21 mouse cellular contexts compared by ENCODE assay signal in the genomic region with DNA sequence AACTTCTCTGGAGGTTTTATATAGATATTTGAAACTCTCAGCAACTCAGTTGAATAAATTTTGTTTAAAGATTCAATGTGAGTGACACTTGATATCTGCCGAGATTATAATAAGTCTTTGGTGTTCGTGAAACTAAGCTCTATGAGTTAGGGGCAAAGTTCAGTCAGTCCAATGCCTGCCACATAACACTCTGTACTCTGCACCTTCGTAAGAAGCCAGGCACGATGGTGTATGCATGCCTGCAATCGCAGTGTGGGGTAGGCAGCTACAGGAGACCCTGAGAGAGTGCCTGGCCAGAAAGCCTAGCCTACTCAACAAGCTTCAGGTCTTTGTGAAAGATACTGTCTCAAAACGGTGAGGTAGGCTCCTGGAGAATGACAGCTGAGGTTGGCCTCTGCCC.
DNase-seq lines count a peak whose midpoint lies in the region; ATAC-seq and TF ChIP-seq lines count a peak whose summit lies in the region.
"Had no signal": no experiment of that assay in that cellular context is flagged by ENCODE, and none has a peak within 500 bp of the region (broad histone marks: within the 10 kb centered on the region; RNA-seq: fewer than 3 reads in every experiment).

No protein-coding gene starts in this region.

- no peak overlapping the region for H3K9ac ChIP-seq in hindbrain, embryonic 14.5 days
- no peak overlapping the region for H3K9ac ChIP-seq in intestine, embryonic 15.5 days
- H3K9ac ChIP-seq in intestine, postnatal 0 days (ENCODE audit: low read depth, low read length) = no peak overlapping the region
- H3K9ac ChIP-seq: embryonic facial prominence, embryonic 13.5 days; embryonic facial prominence, embryonic 15.5 days; forebrain, embryonic 13.5 days; forebrain, embryonic 15.5 days had no signal

- 85% methylated on average over 6 of the region's 6 CpGs for WGBS in hindbrain, embryonic 10.5 days
- WGBS in hindbrain, embryonic 14.5 days = 88% methylated on average over 6 of the region's 6 CpGs
- 61% methylated on average over 6 of the region's 6 CpGs for WGBS in intestine, embryonic 15.5 days
- WGBS in intestine, postnatal 0 days = 45% methylated on average over 6 of the region's 6 CpGs
- WGBS in thymus, adult 2 months = 92% methylated on average over 6 of the region's 6 CpGs

- DNase-seq in hindbrain, embryonic 10.5 days (ENCODE audit: low spot score) = no peak
- no peak for DNase-seq in hindbrain, embryonic 14.5 days (ENCODE audit: low spot score)
- DNase-seq in thymus, adult 2 months = no peak
- DNase-seq in heart, postnatal 36 days = no peak
- DNase-seq: adrenal gland, adult 2 months; adrenal gland, postnatal 10 days; adrenal gland, postnatal 25 days; cerebellum, adult 11 months; cerebellum, adult 18-20 months; cerebellum, adult 8-10 months; cerebellum, adult 9-11 months; cerebellum, postnatal 14 days; cerebellum, postnatal 36 days; embryo, embryonic 11 days had no signal

- H3K4me1 ChIP-seq in hindbrain, embryonic 10.5 days (replicated peaks) = no peaks in the 10 kb centered on the region
- H3K4me1 ChIP-seq in hindbrain, embryonic 14.5 days (replicated peaks; ENCODE audit: control insufficient read depth, insufficient read depth, low read length) = no peaks in the 10 kb centered on the region
- peaks cover 9% of the 10 kb centered on the region; the same call in 1 of the 2 replicates for H3K4me1 ChIP-seq in embryonic fibroblast, embryonic 13.5 days (ENCODE audit: control insufficient read depth, insufficient read depth, low read length)
- H3K4me1 ChIP-seq in intestine, embryonic 15.5 days (replicated peaks) = peaks cover 3% of the 10 kb centered on the region; the same call in 1 of the 2 replicates
- 0 out of 2 replicates have a peak, but pooled peaks cover 2% of the 10 kb centered on the region for H3K4me1 ChIP-seq in intestine, postnatal 0 days (replicated peaks; ENCODE audit: control insufficient read depth, insufficient read depth, low read length)
- no peaks in the 10 kb centered on the region for H3K4me1 ChIP-seq in thymus, adult 2 months (replicated peaks; ENCODE audit: control insufficient read depth, insufficient read depth, low read length)
- H3K4me1 ChIP-seq: embryonic facial prominence, embryonic 15.5 days; forebrain, embryonic 13.5 days; forebrain, embryonic 15.5 days had no signal

- H3K36me3 ChIP-seq in hindbrain, embryonic 10.5 days = no peaks in the 10 kb centered on the region
- H3K36me3 ChIP-seq in hindbrain, embryonic 14.5 days (replicated peaks; ENCODE audit: control insufficient read depth, insufficient read depth) = no peaks in the 10 kb centered on the region
- H3K36me3 ChIP-seq in intestine, embryonic 15.5 days = no peaks in the 10 kb centered on the region
- no peaks in the 10 kb centered on the region for H3K36me3 ChIP-seq in intestine, postnatal 0 days (ENCODE audit: control insufficient read depth, insufficient read depth)
- no peaks in the 10 kb centered on the region for H3K36me3 ChIP-seq in thymus, adult 2 months (ENCODE audit: control insufficient read depth, insufficient read depth, low read length)
- H3K36me3 ChIP-seq: embryonic facial prominence, embryonic 13.5 days; embryonic facial prominence, embryonic 15.5 days; forebrain, embryonic 15.5 days had no signal

- no peak for TF ChIP-seq CTCF in embryonic fibroblast, embryonic 13.5 days (IDR thresholded peaks at IDR 0.05; ENCODE audit: borderline replicate concordance, insufficient read depth, low read length)
- TF ChIP-seq CTCF in intestine, postnatal 0 days (IDR thresholded peaks at IDR 0.05; ENCODE audit: low read depth) = no peak
- TF ChIP-seq CTCF in thymus, adult 2 months (IDR thresholded peaks at IDR 0.05; ENCODE audit: borderline replicate concordance, control insufficient read depth, extremely low read depth, insufficient read depth, low read length, poor library complexity) = no peak

- no peak for TF ChIP-seq POLR2A in embryonic fibroblast, embryonic 13.5 days (IDR thresholded peaks at IDR 0.05; ENCODE audit: low read depth, low read length)
- no peak for TF ChIP-seq POLR2A in thymus, adult 2 months (IDR thresholded peaks at IDR 0.05; ENCODE audit: control insufficient read depth, extremely low read depth, insufficient read depth, low read length, poor library complexity)

- H3K4me3 ChIP-seq in hindbrain, embryonic 10.5 days = no peak overlapping the region
- H3K4me3 ChIP-seq in hindbrain, embryonic 14.5 days (replicated peaks; ENCODE audit: low read length) = no peak overlapping the region
- no peak overlapping the region for H3K4me3 ChIP-seq in embryonic fibroblast, embryonic 13.5 days (ENCODE audit: insufficient read depth, low read length)
- no peak overlapping the region for H3K4me3 ChIP-seq in intestine, embryonic 15.5 days (replicated peaks)
- no peak overlapping the region for H3K4me3 ChIP-seq in intestine, postnatal 0 days (ENCODE audit: low read depth, low read length)
- H3K4me3 ChIP-seq in thymus, adult 2 months (ENCODE audit: control insufficient read depth, insufficient read depth, low read length) = no peak overlapping the region
- H3K4me3 ChIP-seq: embryonic facial prominence, embryonic 13.5 days; embryonic facial prominence, embryonic 15.5 days; forebrain, embryonic 13.5 days; forebrain, embryonic 15.5 days had no signal

- ATAC-seq in hindbrain, embryonic 14.5 days (ENCODE audit: low FRiP score) = no peak
- ATAC-seq in intestine, embryonic 15.5 days = peak; percentile 69
- peak; percentile 73 for ATAC-seq in intestine, postnatal 0 days
- ATAC-seq: forebrain, embryonic 13.5 days; forebrain, embryonic 15.5 days had no signal

- H3K27me3 ChIP-seq in hindbrain, embryonic 10.5 days (ENCODE audit: insufficient read depth, poor library complexity, severe bottlenecking) = no peaks in the 10 kb centered on the region
- no peaks in the 10 kb centered on the region for H3K27me3 ChIP-seq in hindbrain, embryonic 14.5 days (ENCODE audit: control insufficient read depth, insufficient read depth, low read length)
- H3K27me3 ChIP-seq in intestine, embryonic 15.5 days (replicated peaks) = no peaks in the 10 kb centered on the region
- H3K27me3 ChIP-seq in intestine, postnatal 0 days (replicated peaks; ENCODE audit: control insufficient read depth, insufficient read depth, low read length) = no peaks in the 10 kb centered on the region
- no peaks in the 10 kb centered on the region for H3K27me3 ChIP-seq in thymus, adult 2 months (ENCODE audit: control insufficient read depth, insufficient read depth, low read length)
- H3K27me3 ChIP-seq: embryonic facial prominence, embryonic 13.5 days; embryonic facial prominence, embryonic 15.5 days; forebrain, embryonic 13.5 days; forebrain, embryonic 15.5 days had no signal

- intact Hi-C loops in heart, postnatal 36 days (cut with DNase I) = no loop called here

- no peak overlapping the region for H3K4me2 ChIP-seq in hindbrain, embryonic 14.5 days (replicated peaks)
- no peak overlapping the region for H3K4me2 ChIP-seq in intestine, embryonic 15.5 days (replicated peaks)
- no peak overlapping the region; the same call in 1 of the 2 replicates for H3K4me2 ChIP-seq in intestine, postnatal 0 days (replicated peaks; ENCODE audit: low read depth)
- H3K4me2 ChIP-seq: embryonic facial prominence, embryonic 13.5 days; embryonic facial prominence, embryonic 15.5 days; forebrain, embryonic 13.5 days; forebrain, embryonic 15.5 days had no signal

- H3K9me3 ChIP-seq in hindbrain, embryonic 10.5 days = no peaks in the 10 kb centered on the region
- no peaks in the 10 kb centered on the region for H3K9me3 ChIP-seq in hindbrain, embryonic 14.5 days (ENCODE audit: control insufficient read depth, low read length)
- H3K9me3 ChIP-seq in intestine, embryonic 15.5 days = no peaks in the 10 kb centered on the region
- H3K9me3 ChIP-seq in intestine, postnatal 0 days (ENCODE audit: control insufficient read depth) = no peaks in the 10 kb centered on the region
- H3K9me3 ChIP-seq: embryonic facial prominence, embryonic 13.5 days; embryonic facial prominence, embryonic 15.5 days; forebrain, embryonic 13.5 days; forebrain, embryonic 15.5 days had no signal

- 0 out of 2 replicates have a peak overlapping the region, but pooled peaks have one; percentile 45 for H3K27ac ChIP-seq in hindbrain, embryonic 10.5 days
- H3K27ac ChIP-seq in hindbrain, embryonic 14.5 days = no peak overlapping the region
- H3K27ac ChIP-seq in embryonic fibroblast, embryonic 13.5 days (ENCODE audit: insufficient read depth, low read length) = peak overlapping the region; percentile 95
- H3K27ac ChIP-seq in intestine, embryonic 15.5 days = no peak overlapping the region
- no peak overlapping the region; the same call in 1 of the 2 replicates for H3K27ac ChIP-seq in intestine, postnatal 0 days (ENCODE audit: low read depth, low read length)
- no peak overlapping the region for H3K27ac ChIP-seq in thymus, adult 2 months (ENCODE audit: control insufficient read depth, insufficient read depth, low read length)
- H3K27ac ChIP-seq: embryonic facial prominence, embryonic 13.5 days; embryonic facial prominence, embryonic 15.5 days; forebrain, embryonic 13.5 days; forebrain, embryonic 15.5 days had no signal

Comparison
In these comparisons a context has a peak if more than half of its experiments do, and no peak if none do; other contexts are left out.
1. H3K27ac ChIP-seq: peak in hindbrain, embryonic 10.5 days (single experiment) and embryonic fibroblast, embryonic 13.5 days (single experiment); none in hindbrain, embryonic 14.5 days (single experiment), intestine, embryonic 15.5 days (single experiment), intestine, postnatal 0 days (single experiment) and thymus, adult 2 months (single experiment).